Comparison of ENCODE assay signal across 12 mouse cellular contexts in the genomic region with DNA sequence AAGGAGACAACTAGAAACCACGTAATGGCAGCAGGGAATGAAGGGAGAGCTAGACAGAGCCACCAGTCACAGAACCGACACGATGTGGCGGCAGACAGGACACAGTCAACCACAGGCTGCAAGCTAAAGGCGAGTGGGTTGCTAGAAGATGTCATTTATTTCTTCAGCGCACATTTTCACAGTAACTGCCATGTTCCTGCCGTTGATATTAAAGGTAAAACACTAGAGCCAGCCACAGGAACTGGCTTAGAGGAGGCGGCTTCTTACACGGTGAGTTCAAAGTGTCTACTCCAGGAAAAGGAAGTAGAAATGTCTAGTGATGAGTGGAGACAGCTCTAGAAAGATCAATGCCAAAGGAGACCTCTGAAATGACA. TPM values are rescaled to one million over a fixed set of nuclear protein-coding genes. Genes with fewer than 3 reads are reported as not detected.
A peak's percentile ranks its signal among the peaks of the same experiment; 100 is the strongest.
DNase-seq lines count a peak whose midpoint lies in the region; ATAC-seq and TF ChIP-seq lines count a peak whose summit lies in the region.
"Had no signal": no experiment of that assay in that cellular context is flagged by ENCODE, and none has a peak within 500 bp of the region (broad histone marks: within the 10 kb centered on the region; RNA-seq: fewer than 3 reads in every experiment).

No protein-coding gene starts in this region.

- H3K27me3 ChIP-seq in liver, embryonic 13.5 days: no peaks in the 10 kb centered on the region
- H3K27me3 ChIP-seq in midbrain, embryonic 10.5 days (ENCODE audit: low read depth, poor library complexity, severe bottlenecking): no peaks in the 10 kb centered on the region
- H3K27me3 ChIP-seq: heart, embryonic 15.5 days had no signal

- WGBS in liver, embryonic 13.5 days (ENCODE audit: insufficient replicate concordance): 20% methylated on average over 9 of the region's 9 CpGs
- WGBS in midbrain, embryonic 10.5 days: 90% methylated on average over 9 of the region's 9 CpGs

- H3K9me3 ChIP-seq in liver, embryonic 13.5 days (replicated peaks): no peaks in the 10 kb centered on the region
- no peaks in the 10 kb centered on the region for H3K9me3 ChIP-seq in midbrain, embryonic 10.5 days (replicated peaks)
- H3K9me3 ChIP-seq: heart, embryonic 15.5 days had no signal

- H3K4me1 ChIP-seq in liver, embryonic 13.5 days (replicated peaks): peaks cover 69% of the 10 kb centered on the region
- H3K4me1 ChIP-seq in midbrain, embryonic 10.5 days: peaks cover 15% of the 10 kb centered on the region

- H3K4me3 ChIP-seq in gastrocnemius, adult 2 months: no peak overlapping the region
- H3K4me3 ChIP-seq in liver, embryonic 13.5 days (replicated peaks): no peak overlapping the region
- no peak overlapping the region for H3K4me3 ChIP-seq in midbrain, embryonic 10.5 days
- H3K4me3 ChIP-seq: heart, embryonic 15.5 days had no signal

- H3K27ac ChIP-seq in gastrocnemius, adult 2 months: 0 out of 2 replicates have a peak overlapping the region, but pooled peaks have one; percentile 2
- peak overlapping the region; percentile 87 for H3K27ac ChIP-seq in liver, embryonic 13.5 days
- no peak overlapping the region for H3K27ac ChIP-seq in midbrain, embryonic 10.5 days (replicated peaks)

- TF ChIP-seq CTCF in gastrocnemius, adult 2 months (IDR thresholded peaks at IDR 0.05): no peak

- peak; percentile 16; the same call in 1 of the 2 replicates for ATAC-seq in liver, embryonic 13.5 days (ENCODE audit: low read depth)
- ATAC-seq in neutrophil, adult 5-6 weeks (ENCODE audit: extremely low read depth, insufficient number of reproducible peaks, low FRiP score, poor library complexity, severe bottlenecking): peak; percentile 61
- ATAC-seq: intestine, embryonic 16.5 days had no signal

- intact Hi-C loops in gastrocnemius, adult 2 months (cut with DNase I): no loop called here

- H3K36me3 ChIP-seq in liver, embryonic 13.5 days: peaks cover 7% of the 10 kb centered on the region
- peaks cover 16% of the 10 kb centered on the region for H3K36me3 ChIP-seq in midbrain, embryonic 10.5 days
- H3K36me3 ChIP-seq: heart, embryonic 15.5 days had no signal

- no peak for DNase-seq in gastrocnemius, adult 2 months
- no peak for DNase-seq in gastrocnemius, adult 8-10 months (ENCODE audit: low spot score in 2 of 2)
- peak; percentile 43 for DNase-seq in MEL-GATA-1-ER (ENCODE audit: extremely low read depth, low read depth)
- no peak for DNase-seq in liver, embryonic 13.5 days
- DNase-seq in midbrain, embryonic 10.5 days (ENCODE audit: low spot score): no peak
- no peak for DNase-seq in left cerebral cortex, adult 8-10 months (ENCODE audit: low spot score in 2 of 2)
- DNase-seq in heart, adult 8-10 months (ENCODE audit: low spot score): no peak
- DNase-seq: cerebellum, adult 8-10 months; lung, postnatal 36 days had no signal

- peak overlapping the region; percentile 59 for H3K9ac ChIP-seq in liver, embryonic 13.5 days
- H3K9ac ChIP-seq: heart, embryonic 15.5 days had no signal

- H3K4me2 ChIP-seq in liver, embryonic 13.5 days: peak overlapping the region; percentile 40
- H3K4me2 ChIP-seq: heart, embryonic 15.5 days had no signal

RNA-seq across cellular contexts. Expression of gene Zbtb25, which starts 7.1 kb away (rescaled TPM):
- total RNA-seq in gastrocnemius, adult 2 months (2021): 1 to 10 TPM; 6.5 to 7.2 TPM
- 1 to 10 TPM; 6.7 to 8.9 (median 8.4) TPM for total RNA-seq in gastrocnemius, adult 8-10 months (2022)
- polyA plus RNA-seq in liver, embryonic 13.5 days (2015; fragmentation: Nextera tagmentation; extraction: Ambion mirVana): 8.3 and 9.2 TPM in 2 replicates
- 10.1 and 13.8 TPM in 2 replicates for total RNA-seq in neutrophil, adult 5-6 weeks (2017)
- 18.2 and 19.0 TPM in 2 replicates for polyA plus RNA-seq in midbrain, embryonic 10.5 days (2016; fragmentation: Nextera tagmentation; extraction: Ambion mirVana)
- total RNA-seq in left cerebral cortex, adult 8-10 months (2022): 10 to 100 TPM; 19.0 to 22.6 (median 20.8) TPM
- 10 to 100 TPM in 2 of 4 experiments, 1 to 10 TPM in 2; 6.7 to 11.3 (median 8.8) TPM for total RNA-seq in heart, adult 8-10 months (2022)

RNA-seq across cellular contexts. Expression of gene Zbtb1, which starts 7.8 kb away (rescaled TPM):
- 1 to 10 TPM; 3.6 to 4.3 TPM for total RNA-seq in gastrocnemius, adult 2 months (2021)
- total RNA-seq in gastrocnemius, adult 8-10 months (2022): 1 to 10 TPM; 4.0 to 5.1 (median 4.3) TPM
- polyA plus RNA-seq in liver, embryonic 13.5 days (2015; fragmentation: Nextera tagmentation; extraction: Ambion mirVana): 4.3 and 5.9 TPM in 2 replicates
- total RNA-seq in neutrophil, adult 5-6 weeks (2017): 17.7 and 20.1 TPM in 2 replicates
- polyA plus RNA-seq in midbrain, embryonic 10.5 days (2016; fragmentation: Nextera tagmentation; extraction: Ambion mirVana): 7.2 and 7.9 TPM in 2 replicates
- 1 to 10 TPM; 5.4 to 6.0 (median 5.6) TPM for total RNA-seq in left cerebral cortex, adult 8-10 months (2022)
- total RNA-seq in heart, adult 8-10 months (2022): 1 to 10 TPM; 3.4 to 4.0 (median 3.9) TPM

RNA-seq across cellular contexts. Expression of gene Akap5, which starts 37.6 kb away (rescaled TPM):
- total RNA-seq in gastrocnemius, adult 2 months (2021): under 1 TPM; 0.31 to 0.48 TPM
- total RNA-seq in gastrocnemius, adult 8-10 months (2022): under 1 TPM; 0.24 to 0.51 (median 0.39) TPM
- polyA plus RNA-seq in liver, embryonic 13.5 days (2015; fragmentation: Nextera tagmentation; extraction: Ambion mirVana): 0.43 and 0.51 TPM in 2 replicates
- 0.98 and 1.0 TPM in 2 replicates for total RNA-seq in neutrophil, adult 5-6 weeks (2017)
- polyA plus RNA-seq in midbrain, embryonic 10.5 days (2016; fragmentation: Nextera tagmentation; extraction: Ambion mirVana): 2.5 and 4.7 TPM in 2 replicates
- total RNA-seq in left cerebral cortex, adult 8-10 months (2022): 10 to 100 TPM; 87.0 to 91.3 (median 88.8) TPM
- total RNA-seq in heart, adult 8-10 months (2022): 1 to 10 TPM in 3 of 4 experiments, under 1 TPM in 1; 0.90 to 3.0 (median 1.5) TPM

RNA-seq across cellular contexts. Expression of gene Hspa2, which starts 41.7 kb away (rescaled TPM):
- total RNA-seq in gastrocnemius, adult 2 months (2021): 1 to 10 TPM; 6.9 to 7.0 TPM
- total RNA-seq in gastrocnemius, adult 8-10 months (2022): 1 to 10 TPM; 4.3 to 7.3 (median 4.8) TPM
- 1.7 and 2.4 TPM in 2 replicates for polyA plus RNA-seq in liver, embryonic 13.5 days (2015; fragmentation: Nextera tagmentation; extraction: Ambion mirVana)
- total RNA-seq in neutrophil, adult 5-6 weeks (2017): 8.3 and 11.1 TPM in 2 replicates
- polyA plus RNA-seq in midbrain, embryonic 10.5 days (2016; fragmentation: Nextera tagmentation; extraction: Ambion mirVana): 4.9 and 5.9 TPM in 2 replicates
- total RNA-seq in left cerebral cortex, adult 8-10 months (2022): 10 to 100 TPM; 52.3 to 62.4 (median 61.0) TPM
- total RNA-seq in heart, adult 8-10 months (2022): 1 to 10 TPM; 4.1 to 7.7 (median 5.8) TPM

RNA-seq across cellular contexts. Expression of gene Ppp1r36, which starts 55.0 kb away (rescaled TPM):
- not detected for total RNA-seq in gastrocnemius, adult 2 months (2021)
- total RNA-seq in gastrocnemius, adult 8-10 months (2022): not detected
- polyA plus RNA-seq in liver, embryonic 13.5 days (2015; fragmentation: Nextera tagmentation; extraction: Ambion mirVana): 0.16 TPM in 1 of 2 replicates, not detected in the other
- not detected in 2 replicates for total RNA-seq in neutrophil, adult 5-6 weeks (2017)
- polyA plus RNA-seq in midbrain, embryonic 10.5 days (2016; fragmentation: Nextera tagmentation; extraction: Ambion mirVana): 0.33 and 0.71 TPM in 2 replicates
- total RNA-seq in left cerebral cortex, adult 8-10 months (2022): 1 to 10 TPM in 3 of 4 experiments, under 1 TPM in 1; 0.74 to 2.7 (median 1.8) TPM
- total RNA-seq in heart, adult 8-10 months (2022): under 1 TPM in 2 of 4 experiments, not detected in 2; 0.41 to 0.69 TPM

Comparison
In these comparisons a context has a peak if more than half of its experiments do, and no peak if none do; other contexts are left out.
1. RNA of gene Akap5, which starts 37.6 kb away (total RNA-seq): 87.0 to 91.3 TPM in left cerebral cortex, adult 8-10 months; 0.90 to 3.0 TPM in heart, adult 8-10 months, 0.98 to 1.0 TPM in neutrophil, adult 5-6 weeks, 0.31 to 0.48 TPM in gastrocnemius, adult 2 months and 0.24 to 0.51 TPM in gastrocnemius, adult 8-10 months; every median in the first group is over 10 times any median in the second.